Mouse (Mus musculus): ENCODE data around the gene Rfx7.
A peak's percentile ranks its signal among the peaks of the same experiment; 100 is the strongest.

The Rfx7 gene

GRCm38 (mm10) chr9:72531996-72532380 lies at the start of gene Rfx7:
Gene Rfx7 (plus strand): TSS chr9:72532240.
- DNase-seq (ENCODE audit: low spot score in 2 of 2) = peak; percentile 55 to 68

- no peak for DNase-seq (ENCODE audit: low spot score in 2 of 2)
Measured at GRCm38 (mm10) chr9:72488523-72488922, 43.5 kb upstream of the Rfx7 start.

DNA sequence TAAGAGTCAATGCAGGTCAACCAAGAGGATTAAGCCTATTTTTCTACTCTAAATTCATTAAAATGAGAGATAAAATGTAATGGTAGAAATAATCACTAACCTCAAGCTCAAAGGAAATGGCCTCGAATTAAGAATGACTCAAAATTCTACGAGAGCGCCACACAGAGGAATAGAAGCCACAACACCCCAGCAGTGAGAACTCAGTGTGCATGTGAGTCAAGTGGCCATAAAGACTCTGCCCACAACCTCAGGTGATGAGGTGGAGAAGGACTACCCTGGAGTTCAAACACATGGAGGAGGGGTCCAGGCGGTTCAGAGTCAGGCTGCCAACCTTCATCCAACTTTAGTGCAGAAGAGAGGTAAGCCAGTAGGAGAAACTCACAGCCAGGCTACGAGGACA lies 42.9 kb upstream of the Rfx7 start:
- no peak for DNase-seq (ENCODE audit: low spot score in 2 of 2)

- DNase-seq (ENCODE audit: low spot score in 2 of 2) = peak; percentile 79 to 80
Measured at GRCm38 (mm10) chr9:72491559-72492193, 40.4 kb upstream of the Rfx7 start.

- no peak for DNase-seq (ENCODE audit: low spot score in 2 of 2)
Measured at GRCm38 (mm10) chr9:72492194-72492565, 39.9 kb upstream of the Rfx7 start, which contains the start of gene Tex9. Gene Tex9 (minus strand): TSS chr9:72492212.

GRCm38 (mm10) chr9:72493465-72493864 lies 38.6 kb upstream of the Rfx7 start:
- no peak for DNase-seq (ENCODE audit: low spot score in 2 of 2)

DNA sequence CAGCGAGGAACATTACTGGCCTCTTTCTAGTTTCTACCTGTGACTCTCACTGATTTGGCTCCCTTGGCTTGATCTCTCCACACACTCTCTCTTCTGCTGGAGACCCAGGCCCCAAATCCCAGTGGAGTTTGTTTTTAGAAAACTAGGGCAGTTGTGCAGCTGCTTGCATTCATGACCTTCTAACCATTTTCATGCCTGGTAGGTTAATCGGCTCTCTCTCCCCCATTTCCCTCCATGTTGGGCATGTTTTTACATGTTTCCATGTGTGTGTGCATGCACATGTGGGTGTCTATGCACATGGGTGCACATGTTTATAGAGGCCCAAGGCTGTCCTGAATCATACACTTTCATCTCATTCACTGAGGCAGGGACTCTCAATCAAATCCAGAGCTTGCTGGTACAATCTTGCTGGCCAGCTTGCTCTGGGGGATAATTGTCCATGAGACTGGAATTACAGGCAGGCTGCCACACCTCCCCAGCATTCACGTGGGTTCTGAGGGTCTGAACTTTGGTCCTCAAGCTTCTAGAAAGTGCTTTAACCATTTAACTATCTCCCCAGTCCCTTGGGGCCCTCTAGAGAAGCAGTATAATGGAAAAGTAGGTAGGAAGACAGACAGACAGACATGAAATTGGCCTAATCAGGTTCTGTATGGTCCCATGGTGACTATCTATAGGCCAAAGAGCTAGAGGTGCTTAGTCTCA lies 37.9 kb upstream of the Rfx7 start:
- DNase-seq (ENCODE audit: low spot score in 2 of 2) = no peak

- DNase-seq (ENCODE audit: low spot score in 2 of 2) = no peak
Measured at GRCm38 (mm10) chr9:72496691-72497090, 35.3 kb upstream of the Rfx7 start.

DNA sequence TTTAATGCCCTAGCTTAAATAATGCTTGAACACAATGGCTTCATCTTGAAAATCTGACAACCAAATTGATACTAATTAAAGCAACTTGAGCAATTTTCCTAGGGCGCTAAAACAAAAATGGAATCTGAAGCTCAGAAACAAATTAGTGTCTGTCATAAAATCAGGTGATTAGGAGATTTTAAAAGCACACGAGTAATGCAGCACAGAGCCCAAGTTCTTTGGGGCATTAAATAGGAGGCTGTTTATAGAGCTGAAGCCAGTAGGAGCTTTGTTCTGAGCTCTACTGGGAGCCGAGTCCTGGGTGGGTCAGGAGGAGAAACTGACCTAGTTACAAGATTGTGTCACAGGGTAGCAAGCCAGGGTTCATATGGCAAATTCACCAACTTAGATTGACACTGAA lies 34.9 kb upstream of the Rfx7 start:
- DNase-seq (ENCODE audit: low spot score in 2 of 2) = no peak

GRCm38 (mm10) chr9:72512229-72512981 lies 19.6 kb upstream of the Rfx7 start:
- DNase-seq (ENCODE audit: low spot score in 2 of 2) = no peak

DNA sequence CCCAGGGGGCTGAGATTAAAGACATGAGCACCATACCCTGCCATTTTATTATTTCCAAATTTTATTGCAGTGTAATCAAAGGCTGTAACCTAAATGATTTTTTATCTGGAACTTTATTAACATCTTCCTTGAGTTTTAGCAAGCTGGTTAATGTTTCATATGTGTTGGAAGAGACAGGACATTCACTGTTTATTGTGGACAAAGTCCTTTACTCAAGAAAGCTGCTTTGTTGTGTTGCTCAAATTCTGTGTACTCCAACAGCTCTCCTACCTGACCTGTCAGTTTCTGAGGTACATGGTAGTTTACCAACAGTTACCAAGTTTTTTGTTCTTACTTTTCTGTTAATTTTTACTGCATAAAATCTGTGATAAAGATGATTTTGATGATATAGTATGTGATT lies 16.7 kb upstream of the Rfx7 start:
- no peak for DNase-seq (ENCODE audit: low spot score in 2 of 2)

- DNase-seq (ENCODE audit: low spot score in 2 of 2) = no peak
Measured at GRCm38 (mm10) chr9:72519246-72519645, 12.8 kb upstream of the Rfx7 start.

DNA sequence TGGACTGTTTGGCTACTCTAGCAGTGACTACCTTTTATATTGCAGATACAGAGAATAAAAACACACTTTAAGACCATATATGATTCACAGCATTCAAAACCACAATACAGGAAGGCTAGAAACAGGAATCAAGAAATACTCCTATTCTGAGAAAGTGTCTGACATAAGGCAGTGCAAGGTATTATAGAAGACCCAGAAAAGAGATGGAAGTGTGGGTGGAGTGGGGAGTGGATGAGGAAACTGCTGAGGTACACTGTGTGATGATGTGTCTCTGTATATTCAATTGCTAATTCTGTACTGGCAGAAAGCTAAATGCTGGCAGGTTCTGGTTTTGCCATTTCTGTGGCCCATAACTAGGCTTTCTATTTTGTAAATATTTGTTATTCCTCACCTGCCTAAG lies 11.2 kb upstream of the Rfx7 start:
- DNase-seq (ENCODE audit: low spot score in 2 of 2) = peak in 1 of 2 experiments; percentile 47

DNA sequence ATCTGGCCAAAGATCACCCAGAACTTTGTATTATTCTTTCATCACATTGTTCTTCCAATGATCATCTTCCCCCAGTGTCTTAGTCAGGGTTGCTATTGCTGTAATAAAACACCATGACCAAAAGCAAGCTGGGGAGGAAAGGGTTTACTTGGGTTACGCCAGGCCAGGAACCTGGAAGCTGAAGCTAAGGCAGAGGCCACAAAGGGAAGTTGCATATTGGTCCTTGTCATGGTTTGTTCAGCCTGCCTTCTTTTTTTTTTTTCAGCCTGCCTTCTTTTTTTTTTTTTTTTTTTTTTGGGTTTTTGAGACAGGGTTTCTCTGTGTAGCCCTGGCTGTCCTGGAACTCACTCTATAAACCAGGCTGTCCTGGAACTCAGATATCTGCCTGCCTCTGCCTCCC lies 5.9 kb upstream of the Rfx7 start:
- DNase-seq (ENCODE audit: low spot score in 2 of 2) = no peak

DNA sequence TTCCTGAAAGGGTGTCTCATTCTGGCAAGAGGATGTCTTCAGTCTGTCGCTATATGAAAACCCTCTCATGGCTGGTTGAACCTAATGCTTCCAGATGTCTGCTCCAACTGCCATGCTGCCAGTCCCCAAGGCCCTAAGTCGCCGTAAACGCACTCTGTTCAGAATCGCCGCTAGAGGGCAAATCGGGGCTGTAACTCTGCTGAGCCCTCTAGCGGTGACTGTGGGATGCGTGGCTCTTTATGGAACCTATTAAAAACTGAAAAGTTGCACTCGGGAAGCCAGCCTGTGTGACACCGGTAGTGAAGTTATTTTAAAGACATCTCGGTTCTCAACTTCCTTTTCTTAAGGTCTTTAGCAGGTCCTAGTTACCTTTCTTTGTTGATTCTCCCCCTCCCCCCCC lies 1.8 kb upstream of the Rfx7 start:
- DNase-seq (ENCODE audit: low spot score in 2 of 2) = peak; percentile 66 to 69

DNA sequence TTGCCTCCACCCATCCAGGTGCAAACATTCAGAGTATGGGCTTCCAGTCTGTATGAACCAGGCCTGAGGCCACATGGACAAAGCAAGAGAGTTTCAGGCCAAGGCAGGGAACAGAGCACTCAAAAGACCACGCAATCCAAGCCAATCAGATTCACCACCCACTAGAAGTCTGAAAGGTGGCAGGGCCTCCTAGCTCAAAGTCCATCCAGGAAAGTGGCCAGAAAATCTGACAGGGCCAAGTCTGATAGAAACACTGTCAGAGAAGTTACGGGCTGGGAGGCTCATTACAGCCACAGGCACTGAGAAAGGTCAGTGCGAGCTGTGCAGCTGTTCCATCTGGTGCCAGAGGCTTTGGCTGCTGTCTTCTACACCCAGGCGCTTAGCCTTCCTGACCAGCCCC lies 1.2 kb upstream of the Rfx7 start:
- no peak for DNase-seq (ENCODE audit: low spot score in 2 of 2)

DNA sequence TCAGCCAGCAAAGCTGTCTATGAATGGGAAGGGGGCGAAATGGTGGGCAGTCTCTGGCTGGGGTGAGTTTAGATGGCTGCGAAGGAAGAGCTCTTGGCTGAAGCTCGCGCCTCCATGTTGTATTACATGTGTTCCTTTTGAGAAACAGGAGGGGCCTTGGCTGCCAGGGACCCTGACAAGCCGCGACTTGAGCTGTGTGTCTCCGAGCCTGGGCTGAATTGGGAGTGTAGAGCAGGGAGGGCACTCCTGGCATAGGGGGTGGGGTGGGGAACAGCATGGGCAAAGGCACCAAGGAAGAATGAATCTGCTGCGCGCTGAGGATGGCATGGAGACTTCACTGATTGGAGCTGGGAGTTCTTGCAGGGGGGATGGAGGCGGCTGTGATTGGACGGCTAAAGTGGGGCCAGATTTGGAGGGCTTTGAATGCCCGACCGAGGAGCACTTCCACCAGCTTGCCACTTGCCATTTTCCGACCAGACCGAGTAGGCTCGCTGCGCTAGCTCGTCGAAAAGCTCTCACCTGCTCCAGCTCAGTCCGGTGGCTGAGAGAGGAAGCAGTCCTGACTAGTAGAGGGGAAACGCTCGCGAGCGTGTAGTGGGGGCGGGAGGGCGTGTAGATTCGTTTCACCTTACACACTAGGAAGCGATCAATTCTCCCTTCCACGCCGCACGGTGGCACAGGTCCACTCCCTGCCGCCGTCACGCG lies 597 bp upstream of the Rfx7 start:
- peak; percentile 77 to 82 for DNase-seq (ENCODE audit: low spot score in 2 of 2)

GRCm38 (mm10) chr9:72532381-72533088 lies 495 bp downstream of the Rfx7 start:
- peak; percentile 22 to 38 for DNase-seq (ENCODE audit: low spot score in 2 of 2)

- DNase-seq (ENCODE audit: low spot score in 2 of 2) = no peak
Measured at GRCm38 (mm10) chr9:72533089-72533415, 1.0 kb downstream of the Rfx7 start.

GRCm38 (mm10) chr9:72534985-72535384 lies 2.9 kb downstream of the Rfx7 start:
- no peak for DNase-seq (ENCODE audit: low spot score in 2 of 2)

- no peak for DNase-seq (ENCODE audit: low spot score in 2 of 2)
Measured at GRCm38 (mm10) chr9:72535394-72535793, 3.4 kb downstream of the Rfx7 start.

DNA sequence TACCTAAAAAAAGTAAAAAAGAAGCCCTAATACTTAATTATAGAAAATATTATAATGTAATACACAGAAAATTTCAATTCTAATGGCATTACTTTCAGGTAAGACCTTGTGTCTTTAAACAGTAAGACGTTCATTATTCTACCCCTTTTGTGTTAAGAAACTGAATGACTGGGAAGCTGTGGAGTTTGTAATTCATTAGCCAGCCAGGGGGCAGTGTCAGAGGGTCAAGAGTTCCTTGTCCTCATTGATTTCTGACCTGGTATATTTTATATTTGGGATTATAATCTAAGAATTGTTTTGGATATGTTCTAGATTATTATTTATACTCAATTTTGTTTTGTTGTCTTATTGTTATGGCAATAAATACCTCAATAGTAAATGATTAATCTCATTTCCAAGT lies 5.0 kb downstream of the Rfx7 start:
- no peak for DNase-seq (ENCODE audit: low spot score in 2 of 2)

Data from right cerebral cortex, postnatal 36 days (tissue).